Mouse (Mus musculus) neural tube, embryonic 14.5 days (tissue): ENCODE data around the gene Abcb6. TPM values are rescaled to one million over a fixed set of nuclear protein-coding genes. Genes with fewer than 3 reads are reported as not detected.

Experiments used
- ATAC-seq: fragments of 200-750 bp; cut with Nextera tagmentation; 2 replicates; pipeline ENCODE4 v1.8.0; 2017; ENCODE audit warnings: low read depth, mild to moderate bottlenecking, moderate TSS enrichment, moderate library complexity
- H3K27ac ChIP-seq: fragments of 300-500 bp; sonication (generic); 2 replicates; pipeline ENCODE4 v1.5.1; 2014; ENCODE audit warnings: low read depth, mild to moderate bottlenecking, control low read depth, low read length, moderate library complexity, mixed read lengths
- H3K27me3 ChIP-seq: fragments of 300-500 bp; sonication (generic); 2 replicates; pipeline ENCODE4 v1.6.1; 2014; ENCODE audit warnings: low read length; ENCODE audit not compliant: control insufficient read depth, insufficient read depth
- H3K36me3 ChIP-seq: fragments of 300-500 bp; sonication (generic); 2 replicates; pipeline ENCODE4 v1.6.1; 2014; ENCODE audit warnings: low read length, mixed read lengths; ENCODE audit not compliant: control insufficient read depth, insufficient read depth
- H3K4me1 ChIP-seq: fragments of 300-500 bp; sonication (generic); 2 replicates; pipeline ENCODE4 v1.6.1; 2014; ENCODE audit warnings: low read length; ENCODE audit not compliant: control insufficient read depth, insufficient read depth
- H3K4me2 ChIP-seq: fragments of 300-500 bp; sonication (generic); 2 replicates; pipeline ENCODE4 v1.6.1; 2014; ENCODE audit warnings: mild to moderate bottlenecking, low read depth, low read length, control low read depth
- H3K4me3 ChIP-seq: fragments of 300-500 bp; sonication (generic); 2 replicates; pipeline ENCODE4 v1.5.1; 2014; ENCODE audit warnings: low read depth, low read length, control low read depth, mixed read lengths
- H3K9ac ChIP-seq: fragments of 300-500 bp; sonication (generic); replicated peaks from 2 replicates; pipeline ENCODE4 v1.6.1; 2014; ENCODE audit warnings: low read depth, mild to moderate bottlenecking, control low read depth, low read length, mixed read lengths
- H3K9me3 ChIP-seq: fragments of 300-500 bp; sonication (generic); 2 replicates; pipeline ENCODE4 v1.6.1; 2016; ENCODE audit warnings: low read length; ENCODE audit not compliant: control insufficient read depth
- WGBS: fragments of 180-500 bp; shearing (Covaris S2); extraction: QIAGEN DNeasy Blood & Tissue Kit; methylation state at CpG from one replicate; pipeline ENCODE4 v1.1.7; 2014; 5-methylcytosine and 5-hydroxymethylcytosine counted together
- microRNA-seq: library from miRNA; unstranded; fragments of <30 nt; microRNA quantifications from one replicate; pipeline ENCODE4, GENCODE M21; 2016
- polyA plus RNA-seq: library from polyadenylated mRNA; unstranded; fragments of >200 nt; fragmentation: Nextera tagmentation; extraction: Ambion mirVana; gene quantifications from 2 replicates; pipeline ENCODE4 v1.2.1, GENCODE M21; 2014

Gene Abcb6
- polyA plus RNA-seq, 1 experiment from 2014 or later = 38.3 TPM

DNA sequence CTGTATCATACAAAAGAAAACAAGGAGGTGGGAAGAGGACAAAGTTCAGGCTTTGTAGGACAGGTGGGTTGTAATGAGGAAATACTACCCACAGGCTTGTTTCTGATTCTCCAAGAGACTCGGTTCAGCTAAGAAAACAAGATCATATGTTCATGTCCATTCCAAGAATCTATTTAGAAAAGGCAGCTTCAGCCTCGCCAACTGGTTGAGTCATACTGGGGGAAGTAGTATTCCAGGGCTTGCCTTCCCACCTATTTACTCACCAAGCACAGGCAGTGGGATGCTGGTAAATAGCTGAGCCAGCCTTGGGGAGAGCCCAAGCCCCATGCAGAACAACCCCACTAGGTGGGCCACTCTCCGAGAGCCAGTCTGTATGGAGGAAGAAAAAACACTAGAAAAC, 51.6 kb downstream of the Abcb6 start:
- WGBS = 80% methylated on average over 3 of the region's 3 CpGs
- H3K4me1 ChIP-seq = no peaks in the 10 kb centered on the region
- no peak overlapping the region for H3K4me3 ChIP-seq
- no peaks in the 10 kb centered on the region for H3K9me3 ChIP-seq
- ATAC-seq = no peak
- no peaks in the 10 kb centered on the region for H3K27me3 ChIP-seq
- no peak overlapping the region for H3K9ac ChIP-seq
- H3K4me2 ChIP-seq = no peak overlapping the region
- H3K27ac ChIP-seq = no peak overlapping the region
- H3K36me3 ChIP-seq = no peaks in the 10 kb centered on the region

DNA sequence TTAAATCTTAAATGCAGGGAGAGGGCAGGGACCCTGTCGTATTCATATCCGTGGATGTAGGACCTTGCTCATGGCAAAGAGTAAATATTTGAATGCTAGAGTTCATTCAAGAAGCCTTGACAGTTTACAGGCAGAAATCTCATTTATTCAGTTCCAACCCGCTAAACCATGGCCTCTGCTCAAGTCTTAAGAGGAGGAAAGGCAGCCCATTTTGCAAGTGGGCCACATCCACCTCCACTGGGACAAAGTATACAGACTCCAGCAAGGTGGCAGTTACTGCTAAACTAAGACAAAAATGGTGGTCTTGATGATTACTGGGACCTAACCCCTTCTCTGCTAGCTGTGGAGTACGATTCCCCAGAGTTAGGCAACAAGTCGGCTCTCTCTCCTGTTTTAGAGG, 54.8 kb downstream of the Abcb6 start:
- 33% methylated on average over 5 of the region's 5 CpGs for WGBS
- H3K36me3 ChIP-seq = no peaks in the 10 kb centered on the region
- ATAC-seq = peak; percentile 10
- 0 out of 2 replicates have a peak overlapping the region, but pooled peaks have one; percentile 55 for H3K9ac ChIP-seq
- H3K4me1 ChIP-seq = no peaks in the 10 kb centered on the region
- H3K9me3 ChIP-seq = no peaks in the 10 kb centered on the region
- H3K4me2 ChIP-seq = peak overlapping the region; percentile 51
- H3K27me3 ChIP-seq = no peaks in the 10 kb centered on the region
- H3K27ac ChIP-seq = peak overlapping the region; percentile 86
- peak overlapping the region; percentile 55 for H3K4me3 ChIP-seq

DNA sequence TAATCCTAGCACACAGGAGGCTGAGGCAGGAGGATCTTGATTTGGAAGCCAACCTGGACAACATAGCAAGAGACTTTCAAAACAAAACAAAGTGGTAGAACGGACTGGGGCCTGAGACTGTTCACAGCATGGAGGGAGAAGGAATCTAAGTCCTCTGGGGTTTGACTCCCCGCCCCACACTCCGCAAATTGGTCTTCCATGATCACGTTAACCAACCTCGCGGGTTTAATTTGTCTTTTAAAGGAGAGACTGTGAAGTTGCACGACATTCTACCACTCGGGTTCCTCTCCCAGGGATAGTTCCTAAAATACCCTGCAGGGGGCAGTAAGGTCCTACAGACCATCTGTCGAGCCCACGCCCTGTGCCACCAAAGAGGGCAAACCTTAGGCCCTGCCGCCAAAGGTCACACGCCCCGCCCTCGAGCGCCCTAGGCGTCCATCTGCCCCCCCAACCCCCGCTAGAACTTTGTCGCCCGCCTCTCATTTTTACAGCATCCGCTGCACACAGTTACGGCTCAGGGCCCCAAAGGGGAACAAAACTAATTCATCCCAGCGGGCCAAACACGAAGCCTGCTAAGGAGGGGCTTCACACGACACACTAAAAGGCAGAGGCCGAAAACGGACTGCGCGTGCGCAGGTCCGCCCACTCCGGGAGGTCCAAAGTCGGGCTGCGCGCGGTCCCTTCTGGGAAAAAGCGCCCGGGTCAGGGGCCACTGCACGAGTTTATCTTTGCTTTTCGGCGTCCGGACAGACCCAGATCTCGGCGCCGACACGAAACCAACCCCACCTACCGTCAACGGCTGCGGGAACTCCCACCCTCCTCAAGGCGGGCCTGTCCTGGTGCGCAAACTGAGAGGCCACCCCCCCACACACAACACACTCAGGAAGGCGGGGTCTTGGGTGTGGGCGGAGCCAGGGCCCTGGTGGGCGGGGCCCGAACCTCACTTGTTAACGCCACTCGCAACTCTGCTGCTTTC, 55.6 kb downstream of the Abcb6 start, which contains the start of gene Nhej1:
Gene Nhej1, minus strand, starts transcription at position 855 of the 976 bp plus-strand sequence.
- Histone ChIP-seq H3K27ac (peak within 1 kb of the TSS; percentile 86), H3K4me2 (peak within 1 kb of the TSS; percentile 51), H3K9me3 (no peaks in the 10 kb centered on the region), H3K4me3 (peak within 1 kb of the TSS; percentile 55), H3K4me1 (no peaks in the 10 kb centered on the region), H3K9ac (peak within 1 kb of the TSS; percentile 55), H3K27me3 (no peaks in the 10 kb centered on the region), H3K36me3 (no peaks in the 10 kb centered on the region)
- WGBS = 1% methylated on average over 56 of the region's 56 CpGs
- ATAC-seq = peak; percentile 94

GRCm38 (mm10) chr1:75122211-75122610, 58.0 kb downstream of the Abcb6 start:
- no peaks in the 10 kb centered on the region for H3K27me3 ChIP-seq
- no peaks in the 10 kb centered on the region for H3K36me3 ChIP-seq
- H3K4me3 ChIP-seq = no peak overlapping the region
- 82% methylated on average over 3 of the region's 3 CpGs for WGBS
- no peak overlapping the region for H3K9ac ChIP-seq
- no peaks in the 10 kb centered on the region for H3K4me1 ChIP-seq
- no peaks in the 10 kb centered on the region for H3K9me3 ChIP-seq
- ATAC-seq = no peak
- H3K27ac ChIP-seq = no peak overlapping the region
- no peak overlapping the region for H3K4me2 ChIP-seq

Small RNA genes lying within 50 kb of the gene (microRNA-seq; reads per million reads assigned to microRNA genes)
- not detected for gene Gm27943

Other genes starting within 250 kb of the Abcb6 start
- gene Cfap65, start 244.8 kb downstream of the Abcb6 start, polyA plus RNA-seq = 0.26 and 0.74 TPM in 2 replicates
- 0.24 and 0.32 TPM in 2 replicates for gene Ihh, start 228.7 kb downstream of the Abcb6 start, polyA plus RNA-seq
- gene Nhej1, start 55.2 kb downstream of the Abcb6 start, polyA plus RNA-seq = 6.1 and 7.4 TPM in 2 replicates
- gene Slc23a3, start 46.5 kb downstream of the Abcb6 start, polyA plus RNA-seq = 0.39 TPM in 1 of 2 replicates, not detected in the other
- gene Cnppd1, start 37.7 kb downstream of the Abcb6 start, polyA plus RNA-seq = 44.4 and 47.6 TPM in 2 replicates
- gene Retreg2, start 37.6 kb downstream of the Abcb6 start, polyA plus RNA-seq = 146 and 152 TPM in 2 replicates
- 33.1 and 36.5 TPM in 2 replicates for gene Zfand2b, start 11.7 kb downstream of the Abcb6 start, polyA plus RNA-seq
- 20.0 and 20.2 TPM in 2 replicates for gene Ankzf1, start 11.8 kb upstream of the Abcb6 start, polyA plus RNA-seq
- 50.5 and 51.3 TPM in 2 replicates for gene Atg9a, start 11.8 kb upstream of the Abcb6 start, polyA plus RNA-seq
- gene Glb1l, start 30.4 kb upstream of the Abcb6 start, polyA plus RNA-seq = 15.6 and 17.3 TPM in 2 replicates
- gene Stk16, start 30.4 kb upstream of the Abcb6 start, polyA plus RNA-seq = 125 and 129 TPM in 2 replicates
- 13.9 and 20.6 TPM in 2 replicates for gene Tuba4a, start 39.5 kb upstream of the Abcb6 start, polyA plus RNA-seq
- gene A630095N17Rik, start 51.7 kb upstream of the Abcb6 start, polyA plus RNA-seq = not detected in 2 replicates
- 35.9 and 36.9 TPM in 2 replicates for gene Dnajb2, start 56.0 kb upstream of the Abcb6 start, polyA plus RNA-seq
- 25.4 and 27.4 TPM in 2 replicates for gene Ptprn, start 84.1 kb upstream of the Abcb6 start, polyA plus RNA-seq
- 193 and 254 TPM in 2 replicates for gene Resp18, start 98.0 kb upstream of the Abcb6 start, polyA plus RNA-seq
- 139 and 145 TPM in 2 replicates for gene Dnpep, start 137.6 kb upstream of the Abcb6 start, polyA plus RNA-seq
- gene Des, start 179.9 kb upstream of the Abcb6 start, polyA plus RNA-seq = 1.1 TPM in 2 replicates
- 19.5 and 20.8 TPM in 2 replicates for gene Speg, start 194.9 kb upstream of the Abcb6 start, polyA plus RNA-seq